ENCODE assay signal across 21 mouse cellular contexts in genomic region chr9:51058951-51059521, GRCm38 (mm10). TPM values are rescaled to one million over a fixed set of nuclear protein-coding genes. Genes with fewer than 3 reads are reported as not detected.
DNase-seq lines count a peak whose midpoint lies in the region; ATAC-seq and TF ChIP-seq lines count a peak whose summit lies in the region.
"Had no signal": no experiment of that assay in that cellular context is flagged by ENCODE, and none has a peak within 500 bp of the region (broad histone marks: within the 10 kb centered on the region; RNA-seq: fewer than 3 reads in every experiment).

No protein-coding gene starts in this region.

- no peaks in the 10 kb centered on the region for H3K9me3 ChIP-seq in heart, embryonic 11.5 days (replicated peaks; ENCODE audit: control insufficient read depth, low read length)
- H3K9me3 ChIP-seq in midbrain, embryonic 13.5 days, result no peaks in the 10 kb centered on the region
- H3K9me3 ChIP-seq: embryonic facial prominence, embryonic 15.5 days; limb, embryonic 15.5 days; midbrain, embryonic 15.5 days; neural tube, embryonic 12.5 days had no signal

- peak; percentile 11 for DNase-seq in heart, adult 8-10 months (ENCODE audit: low spot score)
- peak; percentile 62 for DNase-seq in 3134 (ENCODE audit: extremely low read depth, insufficient read length, low spot score)
- DNase-seq in layer of hippocampus, adult 9-11 months, result peak; percentile 5
- no peak for DNase-seq in embryo, embryonic 10.5 days (ENCODE audit: low spot score)
- DNase-seq: adrenal gland, postnatal 14 days; gastrocnemius, postnatal 36 days; kidney, adult 11 months; lung, adult 2 months had no signal

- H3K4me3 ChIP-seq in heart, embryonic 11.5 days (ENCODE audit: low read depth, low read length), result no peak overlapping the region
- no peak overlapping the region for H3K4me3 ChIP-seq in C2C12 (ENCODE audit: insufficient read depth, poor library complexity, severe bottlenecking)
- no peak overlapping the region for H3K4me3 ChIP-seq in midbrain, embryonic 13.5 days (replicated peaks)
- H3K4me3 ChIP-seq: embryonic facial prominence, embryonic 15.5 days; limb, embryonic 15.5 days; midbrain, embryonic 15.5 days; neural tube, embryonic 12.5 days had no signal

- no peaks in the 10 kb centered on the region for H3K27me3 ChIP-seq in heart, embryonic 11.5 days (ENCODE audit: control insufficient read depth, insufficient read depth, low read length)
- no peaks in the 10 kb centered on the region for H3K27me3 ChIP-seq in C2C12 (ENCODE audit: control insufficient read depth, insufficient read depth, insufficient read length)
- no peaks in the 10 kb centered on the region for H3K27me3 ChIP-seq in midbrain, embryonic 13.5 days
- H3K27me3 ChIP-seq: embryonic facial prominence, embryonic 15.5 days; limb, embryonic 15.5 days; midbrain, embryonic 15.5 days; neural tube, embryonic 12.5 days had no signal

- no peaks in the 10 kb centered on the region for H3K79me3 ChIP-seq in C2C12 (ENCODE audit: low read depth)

- 63% methylated on average over 4 of the region's 4 CpGs for WGBS in heart, embryonic 11.5 days (ENCODE audit: insufficient replicate concordance)
- WGBS in midbrain, embryonic 13.5 days, result 83% methylated on average over 4 of the region's 4 CpGs

- H3K4me1 ChIP-seq in heart, embryonic 11.5 days (ENCODE audit: control insufficient read depth, insufficient read depth, low read length), result 0 out of 2 replicates have a peak, but pooled peaks cover 4% of the 10 kb centered on the region
- H3K4me1 ChIP-seq in midbrain, embryonic 13.5 days (replicated peaks), result no peaks in the 10 kb centered on the region
- H3K4me1 ChIP-seq: embryonic facial prominence, embryonic 15.5 days; midbrain, embryonic 15.5 days; neural tube, embryonic 12.5 days had no signal

- no peak for ATAC-seq in heart, embryonic 11.5 days (replicated peaks; ENCODE audit: insufficient number of reproducible peaks, low FRiP score, low TSS enrichment)
- ATAC-seq in midbrain, embryonic 13.5 days, result no peak
- ATAC-seq: forebrain, embryonic 16.5 days; midbrain, embryonic 15.5 days had no signal

- H3K79me2 ChIP-seq in C2C12 (ENCODE audit: control insufficient read depth, insufficient read depth), result no peaks in the 10 kb centered on the region

- H3ac ChIP-seq in C2C12 (ENCODE audit: control insufficient read depth, insufficient read length, low read depth), result no peak overlapping the region

- no peak overlapping the region for H3K4me2 ChIP-seq in heart, embryonic 11.5 days
- no peak overlapping the region for H3K4me2 ChIP-seq in midbrain, embryonic 13.5 days (replicated peaks)
- H3K4me2 ChIP-seq: embryonic facial prominence, embryonic 15.5 days; hindbrain, embryonic 14.5 days; limb, embryonic 15.5 days; midbrain, embryonic 15.5 days; neural tube, embryonic 12.5 days had no signal

- no peaks in the 10 kb centered on the region for H3K36me3 ChIP-seq in heart, embryonic 11.5 days (ENCODE audit: control insufficient read depth, insufficient read depth, low read length)
- H3K36me3 ChIP-seq in C2C12 (ENCODE audit: control insufficient read depth, insufficient read depth), result peaks cover 47% of the 10 kb centered on the region
- no peaks in the 10 kb centered on the region for H3K36me3 ChIP-seq in midbrain, embryonic 13.5 days
- H3K36me3 ChIP-seq: embryonic facial prominence, embryonic 15.5 days; midbrain, embryonic 15.5 days; neural tube, embryonic 12.5 days had no signal

- H3K27ac ChIP-seq in heart, embryonic 11.5 days (ENCODE audit: low read depth, low read length), result no peak overlapping the region
- H3K27ac ChIP-seq in midbrain, embryonic 13.5 days, result no peak overlapping the region
- H3K27ac ChIP-seq: embryonic facial prominence, embryonic 15.5 days; hindbrain, embryonic 14.5 days; limb, embryonic 15.5 days; midbrain, embryonic 15.5 days; neural tube, embryonic 12.5 days had no signal

- no peak overlapping the region for H3K9ac ChIP-seq in heart, embryonic 11.5 days (ENCODE audit: low read depth, low read length)
- H3K9ac ChIP-seq in midbrain, embryonic 13.5 days (replicated peaks), result no peak overlapping the region
- H3K9ac ChIP-seq: embryonic facial prominence, embryonic 15.5 days; hindbrain, embryonic 14.5 days; limb, embryonic 15.5 days; midbrain, embryonic 15.5 days; neural tube, embryonic 12.5 days had no signal

- no peak for TF ChIP-seq CTCF in C2C12 (IDR thresholded peaks at IDR 0.05; ENCODE audit: control insufficient read depth, insufficient read depth, insufficient read length)

TF ChIP-seq in C2C12, 6 proteins besides CTCF, POLR2A, EP300 and RAD21:
- TF ChIP-seq MYOD1 (IDR thresholded peaks at IDR 0.05; ENCODE audit: control insufficient read depth, insufficient read length, low read depth) (no peak), MYOG (IDR thresholded peaks at IDR 0.05; ENCODE audit: control insufficient read depth, extremely low read depth, insufficient read length) (no peak), FOSL1 (IDR thresholded peaks at IDR 0.05; ENCODE audit: insufficient read depth, low read length, poor library complexity, severe bottlenecking) (peak; percentile 50), USF1 (IDR thresholded peaks at IDR 0.05; ENCODE audit: low read depth) (no peak), CEBPB (IDR thresholded peaks at IDR 0.05; ENCODE audit: low read depth) (no peak), MAX (IDR thresholded peaks at IDR 0.05) (peak; percentile 78)
TF ChIP-seq in C2C12: peak in this region for 2.

RNA-seq across cellular contexts. Expression of gene Btg4, which starts 1.7 kb away (rescaled TPM):
- not detected for total RNA-seq in heart, adult 8-10 months (2022)
- polyA plus RNA-seq in heart, embryonic 11.5 days (2014; fragmentation: Nextera tagmentation; extraction: Ambion mirVana), result not detected in 2 replicates
- polyA plus RNA-seq in C2C12 (2012; fragmentation: generic; extraction: Trizol), result not detected
- not detected in 2 replicates for polyA plus RNA-seq in midbrain, embryonic 13.5 days (2015; fragmentation: Nextera tagmentation; extraction: Ambion mirVana)
- total RNA-seq: adrenal gland, postnatal 14 days; common myeloid progenitor, adult 5-6 weeks; gastrocnemius, postnatal 36 days had no signal
- polyA plus RNA-seq: forebrain, embryonic 16.5 days; heart, postnatal 0 days; hindbrain, embryonic 14.5 days; large intestine, adult 2 months; limb, embryonic 15.5 days; midbrain, embryonic 15.5 days; neural tube, embryonic 12.5 days; stomach, embryonic 14.5 days had no signal

RNA-seq across cellular contexts. Expression of gene Layn, which starts 17.9 kb away (rescaled TPM):
- 1 to 10 TPM; 5.0 to 5.5 (median 5.2) TPM for total RNA-seq in heart, adult 8-10 months (2022)
- polyA plus RNA-seq in heart, embryonic 11.5 days (2014; fragmentation: Nextera tagmentation; extraction: Ambion mirVana), result 7.2 and 10.2 TPM in 2 replicates
- 28.8 TPM for polyA plus RNA-seq in C2C12 (2012; fragmentation: generic; extraction: Trizol)
- polyA plus RNA-seq in midbrain, embryonic 13.5 days (2015; fragmentation: Nextera tagmentation; extraction: Ambion mirVana), result 0.62 and 1.0 TPM in 2 replicates

RNA-seq across cellular contexts. Expression of gene 4833427G06Rik, which starts 42.8 kb away (rescaled TPM):
- not detected for total RNA-seq in heart, adult 8-10 months (2022)
- polyA plus RNA-seq in heart, embryonic 11.5 days (2014; fragmentation: Nextera tagmentation; extraction: Ambion mirVana), result not detected in 2 replicates
- polyA plus RNA-seq in C2C12 (2012; fragmentation: generic; extraction: Trizol), result 2.0 TPM
- 0.55 TPM in 1 of 2 replicates, not detected in the other for polyA plus RNA-seq in midbrain, embryonic 13.5 days (2015; fragmentation: Nextera tagmentation; extraction: Ambion mirVana)
- total RNA-seq: adrenal gland, postnatal 14 days; common myeloid progenitor, adult 5-6 weeks; gastrocnemius, postnatal 36 days had no signal
- polyA plus RNA-seq: heart, postnatal 0 days; large intestine, adult 2 months; limb, embryonic 15.5 days; stomach, embryonic 14.5 days had no signal

RNA-seq across cellular contexts. Expression of gene Sik2, which starts 50.2 kb away (rescaled TPM):
- 10 to 100 TPM; 22.2 to 28.0 (median 23.6) TPM for total RNA-seq in heart, adult 8-10 months (2022)
- 15.6 and 17.1 TPM in 2 replicates for polyA plus RNA-seq in heart, embryonic 11.5 days (2014; fragmentation: Nextera tagmentation; extraction: Ambion mirVana)
- 9.1 TPM for polyA plus RNA-seq in C2C12 (2012; fragmentation: generic; extraction: Trizol)
- polyA plus RNA-seq in midbrain, embryonic 13.5 days (2015; fragmentation: Nextera tagmentation; extraction: Ambion mirVana), result 10.3 and 14.5 TPM in 2 replicates
